ENCODE assay signal across 17 mouse cellular contexts in the genomic region with DNA sequence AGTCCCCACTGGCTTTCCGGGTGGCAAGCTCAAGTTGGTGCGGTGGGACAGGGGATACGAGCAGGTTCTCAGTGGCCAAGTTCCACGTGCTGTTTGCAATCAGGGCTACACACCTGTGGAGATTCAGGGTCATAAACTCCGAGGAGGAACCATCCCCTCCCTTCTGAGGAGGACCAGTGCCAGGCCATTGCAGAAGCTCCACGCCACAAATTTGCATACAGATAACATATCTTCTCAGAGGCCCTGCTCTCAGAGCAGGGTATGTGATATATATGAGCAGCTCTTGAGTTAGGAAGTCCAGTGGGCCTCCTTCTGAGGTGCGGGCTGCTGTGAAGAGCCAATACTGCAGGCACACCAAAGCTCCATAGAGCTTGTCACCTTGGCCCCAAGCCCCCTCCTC.
"Had no signal": no experiment of that assay in that cellular context is flagged by ENCODE, and none has a peak within 500 bp of the region (broad histone marks: within the 10 kb centered on the region; RNA-seq: fewer than 3 reads in every experiment).

No protein-coding gene starts in this region.

- ATAC-seq: lung, postnatal 0 days; midbrain, embryonic 16.5 days had no signal

- H3K4me3 ChIP-seq: left cerebral cortex, adult 2 months; limb, embryonic 12.5 days; liver, embryonic 15.5 days; midbrain, embryonic 12.5 days; neural tube, embryonic 13.5 days; stomach, embryonic 15.5 days had no signal

- H3K27ac ChIP-seq: left cerebral cortex, adult 2 months; limb, embryonic 12.5 days; liver, embryonic 15.5 days; midbrain, embryonic 12.5 days; neural tube, embryonic 13.5 days; stomach, embryonic 15.5 days had no signal

- DNase-seq: kidney, adult 8-10 months; kidney, postnatal 25 days; liver; lung, adult 2 months; lung, postnatal 36 days; right cerebral cortex, postnatal 14 days; thymus, adult 18-20 months; thymus, postnatal 14 days had no signal

- H3K9ac ChIP-seq: limb, embryonic 12.5 days; liver, embryonic 15.5 days; midbrain, embryonic 12.5 days; neural tube, embryonic 13.5 days; stomach, embryonic 15.5 days had no signal

- H3K4me1 ChIP-seq: limb, embryonic 12.5 days; midbrain, embryonic 12.5 days; neural tube, embryonic 13.5 days; stomach, embryonic 15.5 days had no signal

- H3K36me3 ChIP-seq: limb, embryonic 12.5 days; liver, embryonic 15.5 days; midbrain, embryonic 12.5 days; neural tube, embryonic 13.5 days; stomach, embryonic 15.5 days had no signal

- H3K27me3 ChIP-seq: liver, embryonic 15.5 days; stomach, embryonic 15.5 days had no signal

- H3K9me3 ChIP-seq: limb, embryonic 12.5 days; liver, embryonic 15.5 days; megakaryocyte, embryonic 14.5 days; midbrain, embryonic 12.5 days; neural tube, embryonic 13.5 days; stomach, embryonic 15.5 days had no signal

- H3K4me2 ChIP-seq: limb, embryonic 12.5 days; liver, embryonic 15.5 days; midbrain, embryonic 12.5 days; neural tube, embryonic 13.5 days; stomach, embryonic 15.5 days had no signal
